Mouse (Mus musculus) embryonic facial prominence, embryonic 15.5 days (tissue): Measurements from ENCODE around the gene Lpp. TPM values are rescaled to one million over a fixed set of nuclear protein-coding genes. Genes with fewer than 3 reads are reported as not detected.

ENCODE experiments used
- ATAC-seq: fragments of 200-750 bp; cut with Nextera tagmentation; 2 replicates; pipeline ENCODE4 v1.8.0; 2017; ENCODE audit warnings: low read depth, moderate TSS enrichment; ENCODE audit not compliant: insufficient number of reproducible peaks, low FRiP score, low TSS enrichment
- H3K27ac ChIP-seq: fragments of 300-500 bp; sonication (generic); replicated peaks from 2 replicates; pipeline ENCODE4 v1.5.1; 2015; ENCODE audit warnings: mild to moderate bottlenecking, inconsistent platforms
- H3K27me3 ChIP-seq: fragments of 300-500 bp; sonication (generic); 2 replicates; pipeline ENCODE4 v1.6.1; 2015; ENCODE audit warnings: inconsistent platforms
- H3K36me3 ChIP-seq: fragments of 300-500 bp; sonication (generic); 2 replicates; pipeline ENCODE4 v1.6.1; 2015; ENCODE audit warnings: mild to moderate bottlenecking, inconsistent platforms
- H3K4me1 ChIP-seq: fragments of 300-500 bp; sonication (generic); 2 replicates; pipeline ENCODE4 v1.6.1; 2015; ENCODE audit warnings: inconsistent platforms
- H3K4me2 ChIP-seq: fragments of 300-500 bp; sonication (generic); replicated peaks from 2 replicates; pipeline ENCODE4 v1.6.1; 2015; ENCODE audit warnings: mild to moderate bottlenecking, inconsistent platforms
- H3K4me3 ChIP-seq: fragments of 300-500 bp; sonication (generic); replicated peaks from 2 replicates; pipeline ENCODE4 v1.5.1; 2015; ENCODE audit warnings: mild to moderate bottlenecking, inconsistent platforms
- H3K9ac ChIP-seq: fragments of 300-500 bp; sonication (generic); 2 replicates; pipeline ENCODE4 v1.6.1; 2015; ENCODE audit warnings: inconsistent platforms
- H3K9me3 ChIP-seq: fragments of 300-500 bp; sonication (generic); replicated peaks from 2 replicates; pipeline ENCODE4 v1.6.1; 2016; ENCODE audit warnings: inconsistent platforms
- WGBS: fragments of 180-500 bp; shearing (Covaris S2); methylation state at CpG from one replicate; pipeline ENCODE4 v1.1.7; 2015; 5-methylcytosine and 5-hydroxymethylcytosine counted together
- polyA plus RNA-seq: library from polyadenylated mRNA; unstranded; fragments of >200 nt; fragmentation: Nextera tagmentation; extraction: Ambion mirVana; gene quantifications from 2 replicates; pipeline ENCODE4 v1.2.1, GENCODE M21; 2015

Lpp gene
- polyA plus RNA-seq, 1 experiment from 2014 or later = 52.8 TPM

DNA sequence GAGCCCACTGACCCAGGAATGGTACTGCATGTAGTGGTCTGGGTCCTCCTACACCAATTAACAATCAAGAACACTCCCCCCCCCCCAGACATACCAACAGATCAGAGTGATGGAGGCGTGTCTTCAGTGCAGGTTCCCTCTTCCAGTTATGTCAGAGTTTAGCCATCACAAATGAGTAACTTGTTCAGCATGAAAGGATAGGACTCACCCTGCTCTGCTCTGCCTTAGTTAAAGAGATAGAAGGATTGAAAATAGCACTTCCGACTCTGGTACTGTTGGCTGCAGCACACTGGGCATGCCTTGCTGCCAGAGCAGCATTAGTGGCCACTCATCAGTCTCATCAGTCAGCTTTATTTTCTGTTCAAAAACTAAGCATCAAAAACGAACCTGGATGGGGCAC lies 423.3 kb downstream of the Lpp start:
- Histone ChIP-seq H3K27ac (no peak overlapping the region), H3K9ac (no peak overlapping the region), H3K4me2 (no peak overlapping the region), H3K36me3 (no peaks in the 10 kb centered on the region), H3K27me3 (no peaks in the 10 kb centered on the region), H3K9me3 (no peaks in the 10 kb centered on the region), H3K4me3 (no peak overlapping the region), H3K4me1 (no peaks in the 10 kb centered on the region)
- no peak for ATAC-seq
- WGBS = 82% methylated on average over 3 of the region's 3 CpGs

DNA sequence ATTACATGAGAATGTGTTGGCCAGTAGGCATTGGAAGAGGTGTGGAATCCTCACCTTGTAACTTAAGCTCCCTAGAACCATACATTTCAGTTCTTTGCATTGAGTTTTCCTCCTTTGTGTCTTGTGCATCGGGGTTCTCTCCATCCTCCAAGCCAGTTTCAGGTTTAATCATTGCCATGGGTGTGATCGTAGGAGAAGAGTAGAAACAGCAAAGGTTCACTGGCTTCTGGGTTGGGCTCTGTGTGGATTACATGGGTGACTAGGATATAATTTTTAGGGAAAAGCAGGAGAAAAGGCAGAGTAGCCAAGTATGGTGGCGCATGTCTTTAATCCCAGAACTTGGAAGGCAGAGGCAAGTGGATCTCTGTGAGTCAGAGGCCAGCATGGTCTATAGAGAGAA lies 424.1 kb downstream of the Lpp start:
- H3K36me3 ChIP-seq = no peaks in the 10 kb centered on the region
- 94% methylated on average over 3 of the region's 3 CpGs for WGBS

DNA sequence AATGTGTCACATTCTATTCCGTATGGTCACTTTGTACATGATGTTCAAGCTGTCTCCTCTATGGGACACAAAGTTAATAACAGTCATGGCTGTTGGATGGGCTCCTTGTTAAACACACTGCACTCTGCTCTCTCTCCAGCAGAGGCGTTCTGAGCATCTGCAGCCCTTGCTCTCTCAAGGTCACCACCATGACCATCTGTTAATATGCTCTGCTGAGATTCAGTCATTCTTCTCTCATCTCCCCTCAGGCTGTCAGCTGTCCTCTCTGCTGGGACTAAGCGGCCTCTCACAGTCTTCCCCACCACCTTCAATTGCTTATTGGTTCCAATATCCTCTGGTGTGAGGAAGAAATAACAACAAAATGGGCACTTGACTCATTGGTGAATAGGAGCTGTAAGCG lies 425.8 kb downstream of the Lpp start:
- no peaks in the 10 kb centered on the region for H3K9me3 ChIP-seq
- H3K9ac ChIP-seq = no peak overlapping the region
- no peak overlapping the region for H3K4me3 ChIP-seq
- no peak overlapping the region for H3K27ac ChIP-seq
- H3K4me1 ChIP-seq = no peaks in the 10 kb centered on the region
- ATAC-seq = no peak
- 63% methylated on average over 4 of the region's 4 CpGs for WGBS
- no peaks in the 10 kb centered on the region for H3K36me3 ChIP-seq
- no peaks in the 10 kb centered on the region for H3K27me3 ChIP-seq
- no peak overlapping the region for H3K4me2 ChIP-seq

More for the DNA sequence above, 424.1 kb downstream of the Lpp start:
- Histone ChIP-seq H3K27me3 (no peaks in the 10 kb centered on the region), H3K4me3 (no peak overlapping the region), H3K9me3 (no peaks in the 10 kb centered on the region), H3K27ac (no peak overlapping the region), H3K9ac (no peak overlapping the region), H3K4me2 (no peak overlapping the region), H3K4me1 (no peaks in the 10 kb centered on the region)
- no peak for ATAC-seq

- Histone ChIP-seq H3K4me3 (no peak overlapping the region), H3K9me3 (no peaks in the 10 kb centered on the region), H3K36me3 (no peaks in the 10 kb centered on the region), H3K4me2 (no peak overlapping the region), H3K9ac (no peak overlapping the region), H3K27ac (no peak overlapping the region), H3K27me3 (no peaks in the 10 kb centered on the region), H3K4me1 (no peaks in the 10 kb centered on the region)
- WGBS = 83% methylated on average over 5 of the region's 5 CpGs
- no peak for ATAC-seq
Measured at GRCm38 (mm10) chr16:24822182-24822875, 429.0 kb downstream of the Lpp start.

DNA sequence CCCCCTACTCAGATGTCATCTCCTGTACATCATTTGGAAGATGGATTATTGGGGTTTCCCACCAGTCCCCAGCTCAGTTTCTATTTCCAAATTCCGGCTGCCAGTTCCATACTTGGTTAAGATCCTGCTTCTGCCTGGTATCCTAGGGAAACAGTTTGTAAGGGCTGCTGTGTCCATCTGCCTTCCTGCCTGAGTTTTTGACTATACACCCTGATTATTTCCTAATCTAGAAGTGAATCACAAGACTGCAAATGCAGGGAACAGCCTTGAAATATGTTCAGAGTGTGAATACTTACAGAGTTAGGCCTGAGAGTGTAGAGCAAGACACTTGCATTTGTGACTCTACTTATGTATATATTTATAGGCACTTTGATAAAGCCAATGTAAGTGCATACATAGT lies 429.6 kb downstream of the Lpp start:
- WGBS = 88% methylated on average over 1 of the region's 1 CpGs
- H3K36me3 ChIP-seq = no peaks in the 10 kb centered on the region
- H3K27me3 ChIP-seq = no peaks in the 10 kb centered on the region
- no peaks in the 10 kb centered on the region for H3K9me3 ChIP-seq
- no peak overlapping the region for H3K27ac ChIP-seq
- H3K4me3 ChIP-seq = no peak overlapping the region
- H3K4me2 ChIP-seq = no peak overlapping the region
- no peak for ATAC-seq
- no peak overlapping the region for H3K9ac ChIP-seq
- H3K4me1 ChIP-seq = no peaks in the 10 kb centered on the region

- no peaks in the 10 kb centered on the region for H3K4me1 ChIP-seq
- 88% methylated on average over 4 of the region's 4 CpGs for WGBS
- H3K4me3 ChIP-seq = no peak overlapping the region
- no peaks in the 10 kb centered on the region for H3K36me3 ChIP-seq
- H3K9me3 ChIP-seq = no peaks in the 10 kb centered on the region
- H3K27ac ChIP-seq = no peak overlapping the region
- H3K4me2 ChIP-seq = no peak overlapping the region
- no peak overlapping the region for H3K9ac ChIP-seq
- no peak for ATAC-seq
- no peaks in the 10 kb centered on the region for H3K27me3 ChIP-seq
Measured at GRCm38 (mm10) chr16:24826390-24826789, 433.1 kb downstream of the Lpp start.

DNA sequence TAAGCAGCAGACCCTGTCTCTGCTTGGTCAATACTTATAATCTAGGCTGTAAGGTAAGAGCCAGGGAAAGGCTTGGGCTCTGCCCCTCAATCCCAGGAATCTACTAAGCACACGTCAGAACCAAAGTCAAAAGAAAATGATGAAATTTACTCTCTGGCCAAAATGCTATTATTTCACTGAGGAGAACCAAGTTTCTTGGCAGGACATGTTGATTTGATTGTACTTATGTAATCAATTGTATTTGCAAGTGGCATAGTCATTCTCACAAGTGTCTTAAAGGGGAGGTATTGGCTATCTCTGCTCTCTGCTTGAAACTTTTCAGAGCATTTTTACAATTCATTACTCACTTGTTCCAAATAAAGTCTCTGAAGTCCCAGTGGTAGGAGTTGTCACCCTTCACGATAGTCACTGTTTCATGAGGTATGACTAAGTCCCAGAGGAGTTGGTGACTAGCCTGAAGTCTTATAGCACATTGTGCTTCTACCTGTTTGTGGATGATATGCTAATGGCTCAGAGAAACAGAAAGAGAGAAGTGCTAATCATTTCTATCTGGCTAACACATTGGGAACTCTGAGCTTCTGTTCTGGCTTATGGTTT lies 435.0 kb downstream of the Lpp start:
- ATAC-seq = no peak
- H3K4me3 ChIP-seq = no peak overlapping the region
- H3K4me2 ChIP-seq = no peak overlapping the region
- no peaks in the 10 kb centered on the region for H3K27me3 ChIP-seq
- WGBS = 74% methylated on average over 2 of the region's 2 CpGs
- no peak overlapping the region for H3K9ac ChIP-seq
- H3K27ac ChIP-seq = no peak overlapping the region
- H3K9me3 ChIP-seq = no peaks in the 10 kb centered on the region
- H3K4me1 ChIP-seq = peaks cover 3% of the 10 kb centered on the region; the same call in 1 of the 2 replicates
- H3K36me3 ChIP-seq = no peaks in the 10 kb centered on the region

GRCm38 (mm10) chr16:24829860-24830259 lies 436.6 kb downstream of the Lpp start:
- no peak overlapping the region for H3K27ac ChIP-seq
- H3K9ac ChIP-seq = no peak overlapping the region
- H3K36me3 ChIP-seq = no peaks in the 10 kb centered on the region
- ATAC-seq = no peak
- WGBS = 82% methylated on average over 4 of the region's 4 CpGs
- peaks cover 7% of the 10 kb centered on the region; the same call in 1 of the 2 replicates for H3K4me1 ChIP-seq
- no peak overlapping the region for H3K4me2 ChIP-seq
- H3K9me3 ChIP-seq = no peaks in the 10 kb centered on the region
- H3K27me3 ChIP-seq = no peaks in the 10 kb centered on the region
- H3K4me3 ChIP-seq = no peak overlapping the region

- no peak overlapping the region for H3K4me2 ChIP-seq
- whole genome bisulfite sequencing = 53% methylated on average over 7 of the region's 7 CpGs
- no peak overlapping the region for H3K4me3 ChIP-seq
- no peak overlapping the region for H3K27ac ChIP-seq
- no peaks in the 10 kb centered on the region for H3K27me3 ChIP-seq
- H3K9ac ChIP-seq = no peak overlapping the region
- ATAC-seq = no peak
- H3K36me3 ChIP-seq = no peaks in the 10 kb centered on the region
- H3K9me3 ChIP-seq = no peaks in the 10 kb centered on the region
- peaks cover 7% of the 10 kb centered on the region; the same call in 1 of the 2 replicates for H3K4me1 ChIP-seq
Measured at GRCm38 (mm10) chr16:24830939-24831338, 437.6 kb downstream of the Lpp start.

DNA sequence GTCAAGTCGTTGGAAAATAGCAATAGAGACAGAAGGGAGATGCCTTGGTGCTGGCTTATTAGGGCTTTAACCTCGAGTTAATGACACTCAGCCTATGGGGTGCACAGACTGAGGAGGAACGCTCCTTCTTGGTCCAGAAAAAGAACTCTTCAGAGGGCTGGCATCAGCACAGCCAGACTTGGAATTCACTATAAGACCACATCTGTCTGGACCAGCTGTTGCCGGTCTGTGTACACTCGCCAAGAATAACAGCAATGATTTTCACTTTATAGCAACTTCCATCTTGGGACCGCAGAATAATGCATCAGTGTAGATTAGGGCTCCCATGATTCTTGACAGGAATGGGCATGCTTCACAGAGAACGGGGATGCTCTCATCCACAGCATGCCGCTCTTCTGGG lies 439.9 kb downstream of the Lpp start:
- Histone ChIP-seq H3K4me3 (no peak overlapping the region), H3K27me3 (no peaks in the 10 kb centered on the region), H3K4me1 (peaks cover 7% of the 10 kb centered on the region; the same call in 1 of the 2 replicates), H3K27ac (0 out of 2 replicates have a peak overlapping the region, but pooled peaks have one; percentile 17), H3K9me3 (no peaks in the 10 kb centered on the region), H3K4me2 (no peak overlapping the region), H3K9ac (no peak overlapping the region), H3K36me3 (no peaks in the 10 kb centered on the region)
- peak; percentile 43; the same call in 1 of the 2 replicates for ATAC-seq
- 49% methylated on average over 8 of the region's 8 CpGs for WGBS

GRCm38 (mm10) chr16:24834536-24834935 lies 441.2 kb downstream of the Lpp start:
- no peak overlapping the region for H3K9ac ChIP-seq
- H3K4me2 ChIP-seq = no peak overlapping the region
- no peaks in the 10 kb centered on the region for H3K36me3 ChIP-seq
- H3K27me3 ChIP-seq = no peaks in the 10 kb centered on the region
- peaks cover 7% of the 10 kb centered on the region; the same call in 1 of the 2 replicates for H3K4me1 ChIP-seq
- no peak overlapping the region for H3K4me3 ChIP-seq
- ATAC-seq = no peak
- 81% methylated on average over 9 of the region's 9 CpGs for WGBS
- H3K9me3 ChIP-seq = no peaks in the 10 kb centered on the region
- H3K27ac ChIP-seq = no peak overlapping the region

GRCm38 (mm10) chr16:24836550-24836949 lies 443.2 kb downstream of the Lpp start:
- Histone ChIP-seq H3K27ac (no peak overlapping the region), H3K4me2 (no peak overlapping the region), H3K9me3 (no peaks in the 10 kb centered on the region), H3K4me1 (peaks cover 7% of the 10 kb centered on the region; the same call in 1 of the 2 replicates), H3K9ac (no peak overlapping the region), H3K4me3 (no peak overlapping the region), H3K36me3 (no peaks in the 10 kb centered on the region), H3K27me3 (no peaks in the 10 kb centered on the region)
- WGBS = 84% methylated on average over 5 of the region's 5 CpGs
- ATAC-seq = no peak
